Comparison of ENCODE assay signal across 19 mouse cellular contexts in genomic region chr3:154244932-154245331, GRCm38 (mm10).
DNase-seq lines count a peak whose midpoint lies in the region; ATAC-seq lines count a peak whose summit lies in the region.
"Had no signal": no experiment of that assay in that cellular context is flagged by ENCODE, and none has a peak within 500 bp of the region (broad histone marks: within the 10 kb centered on the region; RNA-seq: fewer than 3 reads in every experiment).

No protein-coding gene starts in this region.

- H3K4me3 ChIP-seq in heart, embryonic 10.5 days = no peak overlapping the region
- no peak overlapping the region for H3K4me3 ChIP-seq in heart, embryonic 11.5 days (ENCODE audit: low read depth, low read length)

- no peaks in the 10 kb centered on the region; the same call in 1 of the 2 replicates for H3K27me3 ChIP-seq in heart, embryonic 10.5 days (ENCODE audit: insufficient read depth, poor library complexity, severe bottlenecking)
- H3K27me3 ChIP-seq in heart, embryonic 11.5 days (ENCODE audit: control insufficient read depth, insufficient read depth, low read length) = no peaks in the 10 kb centered on the region
- H3K27me3 ChIP-seq: CH12.LX had no signal

- no peaks in the 10 kb centered on the region for H3K9me3 ChIP-seq in heart, embryonic 10.5 days
- H3K9me3 ChIP-seq in heart, embryonic 11.5 days (replicated peaks; ENCODE audit: control insufficient read depth, low read length) = 0 out of 2 replicates have a peak, but pooled peaks cover 4% of the 10 kb centered on the region

- H3K9ac ChIP-seq in heart, embryonic 11.5 days (ENCODE audit: low read depth, low read length) = no peak overlapping the region

- peak; percentile 68 for DNase-seq in heart, adult 11 months
- DNase-seq in heart, adult 8-10 months (ENCODE audit: low spot score) = no peak
- DNase-seq in heart, embryonic 10.5 days (ENCODE audit: low spot score) = peak; percentile 51
- DNase-seq: adrenal gland, adult 2 months; adrenal gland, adult 8-10 months; adrenal gland, postnatal 10 days; adrenal gland, postnatal 14 days; adrenal gland, postnatal 25 days; adrenal gland, postnatal 36 days; B cell, adult 2 months; cerebellum, adult 11 months; cerebellum, adult 11-12 months; cerebellum, adult 18-20 months had no signal

- 73% methylated on average over 1 of the region's 1 CpGs for WGBS in heart, embryonic 10.5 days
- 67% methylated on average over 1 of the region's 1 CpGs for WGBS in heart, embryonic 11.5 days (ENCODE audit: insufficient replicate concordance)

- H3K4me1 ChIP-seq in heart, embryonic 10.5 days = no peaks in the 10 kb centered on the region
- H3K4me1 ChIP-seq in heart, embryonic 11.5 days (ENCODE audit: control insufficient read depth, insufficient read depth, low read length) = no peaks in the 10 kb centered on the region

- ATAC-seq in heart, embryonic 11.5 days (replicated peaks; ENCODE audit: insufficient number of reproducible peaks, low FRiP score, low TSS enrichment) = no peak
- ATAC-seq: activated CD4-positive, CD25-positive, alpha-beta regulatory T cell, adult 4 months; CD4-positive, CD25-positive, alpha-beta regulatory T cell, adult 4 months; Patski had no signal

- no peak overlapping the region for H3K27ac ChIP-seq in heart, embryonic 10.5 days
- no peak overlapping the region for H3K27ac ChIP-seq in heart, embryonic 11.5 days (ENCODE audit: low read depth, low read length)

- H3K36me3 ChIP-seq in heart, embryonic 10.5 days = no peaks in the 10 kb centered on the region
- 0 out of 2 replicates have a peak, but pooled peaks cover 3% of the 10 kb centered on the region for H3K36me3 ChIP-seq in heart, embryonic 11.5 days (ENCODE audit: control insufficient read depth, insufficient read depth, low read length)
- H3K36me3 ChIP-seq: G1E had no signal

- no peak overlapping the region for H3K4me2 ChIP-seq in heart, embryonic 11.5 days
